Mouse (Mus musculus): ENCODE results near the gene Trappc3l. TPM values are rescaled to one million over a fixed set of nuclear protein-coding genes. Genes with fewer than 3 reads are reported as not detected.

Gene Trappc3l
- polyA plus RNA-seq, 1 experiment = not detected

DNA sequence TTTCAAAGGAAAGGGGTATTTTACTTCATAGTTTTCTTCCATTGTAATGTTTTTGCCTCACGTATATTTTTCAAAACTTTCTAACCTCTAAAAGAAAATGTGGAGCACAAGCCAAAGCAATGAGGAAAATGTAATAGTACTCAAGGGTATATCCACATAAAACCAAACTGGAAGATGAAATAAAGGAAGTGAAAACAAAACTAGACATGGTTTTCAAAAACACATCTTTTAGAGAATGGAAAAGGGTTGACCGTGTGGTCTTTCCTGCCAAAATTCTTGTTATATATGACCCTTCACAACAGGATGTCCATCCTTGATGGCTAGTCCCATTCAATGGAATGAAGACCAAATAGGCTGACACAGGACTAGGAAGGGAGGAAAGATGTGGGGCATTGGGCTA lies 81.0 kb downstream of the Trappc3l start:
- H3K4me3 ChIP-seq (ENCODE audit: low read depth, low read length) = no peak overlapping the region
- TF ChIP-seq POLR2A (IDR thresholded peaks at IDR 0.05; ENCODE audit: insufficient read depth, low read length) (no peak), EP300 (IDR thresholded peaks at IDR 0.05; ENCODE audit: insufficient read depth, low read depth, low read length) (no peak), CTCF (IDR thresholded peaks at IDR 0.05; ENCODE audit: low read depth, low read length) (no peak)
- no peaks in the 10 kb centered on the region for H3K36me3 ChIP-seq (ENCODE audit: control insufficient read depth, insufficient read depth, low read length, poor library complexity, severe bottlenecking)
- no peaks in the 10 kb centered on the region for H3K9me3 ChIP-seq (replicated peaks; ENCODE audit: control insufficient read depth, insufficient read depth, low read length, poor library complexity, severe bottlenecking)
- no peak overlapping the region for H3K27ac ChIP-seq (ENCODE audit: insufficient read depth, low read length)
- H3K9ac ChIP-seq (ENCODE audit: low read depth, poor library complexity, severe bottlenecking) = no peak overlapping the region
- no peaks in the 10 kb centered on the region for H3K4me1 ChIP-seq (ENCODE audit: control insufficient read depth, insufficient read depth, low read length)
- H3K27me3 ChIP-seq (ENCODE audit: control insufficient read depth, insufficient read depth, low read length, poor library complexity, severe bottlenecking) = no peaks in the 10 kb centered on the region

- H3K4me1 ChIP-seq (ENCODE audit: control insufficient read depth, insufficient read depth, low read length) = no peaks in the 10 kb centered on the region
- peak within 1 kb of the TSS; percentile 42 for H3K4me3 ChIP-seq (ENCODE audit: low read depth, low read length)
- H3K27me3 ChIP-seq (ENCODE audit: control insufficient read depth, insufficient read depth, low read length, poor library complexity, severe bottlenecking) = peaks cover 5% of the 10 kb centered on the region
- H3K27ac ChIP-seq (ENCODE audit: insufficient read depth, low read length) = no peak within 1 kb of the TSS
- peak within 1 kb of the TSS; percentile 14 for H3K9ac ChIP-seq (ENCODE audit: low read depth, poor library complexity, severe bottlenecking)
- H3K9me3 ChIP-seq (replicated peaks; ENCODE audit: control insufficient read depth, insufficient read depth, low read length, poor library complexity, severe bottlenecking) = no peaks in the 10 kb centered on the region
- H3K36me3 ChIP-seq (ENCODE audit: control insufficient read depth, insufficient read depth, low read length, poor library complexity, severe bottlenecking) = no peaks in the 10 kb centered on the region
- TF ChIP-seq POLR2A (IDR thresholded peaks at IDR 0.05; ENCODE audit: insufficient read depth, low read length) (no peak), EP300 (IDR thresholded peaks at IDR 0.05; ENCODE audit: insufficient read depth, low read depth, low read length) (no peak), CTCF (IDR thresholded peaks at IDR 0.05; ENCODE audit: low read depth, low read length) (no peak)
Measured at GRCm38 (mm10) chr10:34127392-34128378, 90.3 kb downstream of the Trappc3l start, which contains the start of gene Calhm6. Gene Calhm6, minus strand, starts transcription at chr10:34127984.

GRCm38 (mm10) chr10:34128391-34128790 lies 91.0 kb downstream of the Trappc3l start:
- Histone ChIP-seq H3K9ac (ENCODE audit: low read depth, poor library complexity, severe bottlenecking) (no peak overlapping the region), H3K9me3 (replicated peaks; ENCODE audit: control insufficient read depth, insufficient read depth, low read length, poor library complexity, severe bottlenecking) (no peaks in the 10 kb centered on the region), H3K27ac (ENCODE audit: insufficient read depth, low read length) (no peak overlapping the region), H3K27me3 (ENCODE audit: control insufficient read depth, insufficient read depth, low read length, poor library complexity, severe bottlenecking) (peaks cover 5% of the 10 kb centered on the region), H3K36me3 (ENCODE audit: control insufficient read depth, insufficient read depth, low read length, poor library complexity, severe bottlenecking) (no peaks in the 10 kb centered on the region), H3K4me1 (ENCODE audit: control insufficient read depth, insufficient read depth, low read length) (no peaks in the 10 kb centered on the region), H3K4me3 (ENCODE audit: low read depth, low read length) (no peak overlapping the region)
- no peak for TF ChIP-seq EP300 (IDR thresholded peaks at IDR 0.05; ENCODE audit: insufficient read depth, low read depth, low read length)
- no peak for TF ChIP-seq CTCF (IDR thresholded peaks at IDR 0.05; ENCODE audit: low read depth, low read length)
- TF ChIP-seq POLR2A (IDR thresholded peaks at IDR 0.05; ENCODE audit: insufficient read depth, low read length) = no peak

GRCm38 (mm10) chr10:34131356-34131755 lies 94.0 kb downstream of the Trappc3l start:
- Histone ChIP-seq H3K27ac (ENCODE audit: insufficient read depth, low read length) (no peak overlapping the region), H3K27me3 (ENCODE audit: control insufficient read depth, insufficient read depth, low read length, poor library complexity, severe bottlenecking) (peaks cover 3% of the 10 kb centered on the region), H3K36me3 (ENCODE audit: control insufficient read depth, insufficient read depth, low read length, poor library complexity, severe bottlenecking) (no peaks in the 10 kb centered on the region), H3K9me3 (replicated peaks; ENCODE audit: control insufficient read depth, insufficient read depth, low read length, poor library complexity, severe bottlenecking) (no peaks in the 10 kb centered on the region), H3K9ac (ENCODE audit: low read depth, poor library complexity, severe bottlenecking) (no peak overlapping the region), H3K4me1 (ENCODE audit: control insufficient read depth, insufficient read depth, low read length) (no peaks in the 10 kb centered on the region), H3K4me3 (ENCODE audit: low read depth, low read length) (no peak overlapping the region)
- no peak for TF ChIP-seq POLR2A (IDR thresholded peaks at IDR 0.05; ENCODE audit: insufficient read depth, low read length)
- TF ChIP-seq CTCF (IDR thresholded peaks at IDR 0.05; ENCODE audit: low read depth, low read length) = no peak
- TF ChIP-seq EP300 (IDR thresholded peaks at IDR 0.05; ENCODE audit: insufficient read depth, low read depth, low read length) = no peak

GRCm38 (mm10) chr10:34136432-34136831 lies 99.0 kb downstream of the Trappc3l start:
- Histone ChIP-seq H3K27ac (ENCODE audit: insufficient read depth, low read length) (no peak overlapping the region), H3K27me3 (ENCODE audit: control insufficient read depth, insufficient read depth, low read length, poor library complexity, severe bottlenecking) (no peaks in the 10 kb centered on the region), H3K9ac (ENCODE audit: low read depth, poor library complexity, severe bottlenecking) (no peak overlapping the region), H3K9me3 (replicated peaks; ENCODE audit: control insufficient read depth, insufficient read depth, low read length, poor library complexity, severe bottlenecking) (no peaks in the 10 kb centered on the region), H3K4me3 (ENCODE audit: low read depth, low read length) (no peak overlapping the region), H3K4me1 (ENCODE audit: control insufficient read depth, insufficient read depth, low read length) (no peaks in the 10 kb centered on the region), H3K36me3 (ENCODE audit: control insufficient read depth, insufficient read depth, low read length, poor library complexity, severe bottlenecking) (no peaks in the 10 kb centered on the region)
- TF ChIP-seq POLR2A (IDR thresholded peaks at IDR 0.05; ENCODE audit: insufficient read depth, low read length) (no peak), CTCF (IDR thresholded peaks at IDR 0.05; ENCODE audit: low read depth, low read length) (no peak), EP300 (IDR thresholded peaks at IDR 0.05; ENCODE audit: insufficient read depth, low read depth, low read length) (no peak)

- no peaks in the 10 kb centered on the region for H3K27me3 ChIP-seq (ENCODE audit: control insufficient read depth, insufficient read depth, low read length, poor library complexity, severe bottlenecking)
- TF ChIP-seq EP300 (IDR thresholded peaks at IDR 0.05; ENCODE audit: insufficient read depth, low read depth, low read length) (no peak), CTCF (IDR thresholded peaks at IDR 0.05; ENCODE audit: low read depth, low read length) (no peak), POLR2A (IDR thresholded peaks at IDR 0.05; ENCODE audit: insufficient read depth, low read length) (no peak)
- H3K4me3 ChIP-seq (ENCODE audit: low read depth, low read length) = no peak overlapping the region
- no peak overlapping the region for H3K27ac ChIP-seq (ENCODE audit: insufficient read depth, low read length)
- no peaks in the 10 kb centered on the region for H3K36me3 ChIP-seq (ENCODE audit: control insufficient read depth, insufficient read depth, low read length, poor library complexity, severe bottlenecking)
- H3K4me1 ChIP-seq (ENCODE audit: control insufficient read depth, insufficient read depth, low read length) = no peaks in the 10 kb centered on the region
- no peak overlapping the region for H3K9ac ChIP-seq (ENCODE audit: low read depth, poor library complexity, severe bottlenecking)
- H3K9me3 ChIP-seq (replicated peaks; ENCODE audit: control insufficient read depth, insufficient read depth, low read length, poor library complexity, severe bottlenecking) = no peaks in the 10 kb centered on the region
Measured at GRCm38 (mm10) chr10:34138027-34138426, 100.6 kb downstream of the Trappc3l start.

Data from ES-Bruce4 (cell line).